Mouse (Mus musculus) kidney, postnatal 14 days (tissue): Measurements from ENCODE around the gene Cpt1c.

Experiments
- DNase-seq: peaks from one replicate; pipeline ENCODE4 v3.0.0; 2022; ENCODE audit warnings: mixed read lengths

Gene Cpt1c

DNA sequence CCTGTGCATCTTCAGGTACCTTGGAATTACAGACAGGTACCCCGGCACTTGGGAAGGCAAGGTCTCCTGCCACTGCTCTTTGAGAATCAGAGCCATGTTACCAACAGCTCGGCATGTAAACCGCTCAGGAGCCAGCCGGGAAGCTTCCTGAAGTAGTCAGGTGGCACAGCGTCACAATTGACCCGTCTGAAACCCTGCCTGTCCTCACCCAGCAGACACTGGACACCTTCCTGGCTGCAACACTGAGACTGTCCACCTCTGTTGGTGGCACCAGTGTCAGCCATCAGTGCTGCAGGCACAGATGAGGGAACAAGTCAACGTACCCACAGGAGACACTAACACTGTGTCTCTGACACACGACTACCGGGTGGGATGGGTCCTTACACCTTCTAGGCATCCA, 59.3 kb downstream of the Cpt1c start:
- DNase-seq, result no peak

DNA sequence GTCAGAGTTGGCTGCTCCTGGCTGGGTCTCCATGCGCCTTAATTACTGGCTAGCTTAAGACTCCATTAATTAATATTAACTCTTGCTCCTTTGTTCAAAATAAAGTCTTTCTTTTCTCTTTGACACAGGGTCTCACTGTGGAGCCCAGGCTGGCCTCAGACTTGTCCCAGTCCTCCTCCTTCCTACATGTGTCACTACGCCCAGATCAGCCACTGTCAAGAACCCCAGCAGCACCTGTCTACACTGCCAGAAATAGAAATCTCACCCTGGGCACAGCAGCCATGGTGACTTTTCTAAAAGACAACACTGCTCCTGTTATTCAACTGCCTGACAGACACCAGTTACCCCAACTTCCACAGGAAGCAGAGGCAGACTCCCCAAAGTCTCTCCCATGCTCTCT, 60.3 kb downstream of the Cpt1c start:
- no peak for DNase-seq
